Mouse (Mus musculus): ENCODE results near the gene Zmynd19. TPM values are rescaled to one million over a fixed set of nuclear protein-coding genes. Genes with fewer than 3 reads are reported as not detected.

Gene Zmynd19
- total and polyA plus RNA-seq, 3 experiments, result 83.5 to 114 TPM; not detected in 1

- TF ChIP-seq RCOR1 (IDR thresholded peaks at IDR 0.05; ENCODE audit: low read depth, low read length), result no peak
- no peak for TF ChIP-seq SIN3A (IDR thresholded peaks at IDR 0.05; ENCODE audit: low read length)
Measured at GRCm38 (mm10) chr2:24925284-24925683, 24.3 kb upstream of the Zmynd19 start (continued).

DNA sequence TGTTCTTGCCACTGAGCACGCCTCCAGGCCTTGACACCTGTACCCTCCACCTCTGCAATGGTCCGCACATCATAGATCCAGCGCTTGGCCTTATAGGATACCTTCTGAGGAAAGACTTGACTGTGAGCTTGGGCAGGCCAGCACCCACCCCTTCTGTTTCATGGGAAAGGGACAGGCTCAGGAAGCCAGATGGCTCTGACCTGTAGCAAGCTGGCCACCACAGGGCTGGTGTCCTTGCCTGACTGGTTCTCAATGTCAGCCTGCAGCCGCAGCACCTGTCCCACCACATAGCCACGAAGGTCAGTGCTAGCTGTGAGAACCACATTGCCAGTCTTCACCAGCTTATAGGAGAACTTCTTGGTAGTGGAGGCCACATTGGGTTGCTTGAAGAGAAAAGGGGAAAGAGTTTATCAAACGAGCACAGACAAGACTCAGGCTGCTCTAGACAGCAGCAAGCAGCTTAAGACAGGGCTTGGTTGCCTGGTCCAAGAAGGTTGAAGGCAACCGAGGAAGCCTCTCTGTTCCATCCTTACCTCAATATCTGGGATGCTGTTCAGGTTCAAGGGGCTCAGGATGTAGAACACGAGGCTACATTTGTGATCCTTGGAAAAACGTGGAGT, 23.1 kb upstream of the Zmynd19 start:
- DNase-seq (ENCODE audit: low read depth, low spot score), result peak; percentile 68
- no peaks in the 10 kb centered on the region for H3K27me3 ChIP-seq (ENCODE audit: control insufficient read depth in 1 of 2, insufficient read depth in 2 of 2, low read length in 2 of 2)
- H3K79me2 ChIP-seq (ENCODE audit: control insufficient read depth, insufficient read depth, low read length, poor library complexity), result no peaks in the 10 kb centered on the region
- H3K4me1 ChIP-seq (ENCODE audit: control insufficient read depth in 1 of 2, insufficient read depth in 2 of 2, low read length in 2 of 2), result peaks cover 6 to 16% of the 10 kb centered on the region in 2 experiments
- no peak overlapping the region for H3K4me3 ChIP-seq (ENCODE audit: control insufficient read depth in 1 of 2, insufficient read depth in 1 of 2, low read depth in 2 of 2, low read length in 2 of 2)
- no peak overlapping the region for H3K9ac ChIP-seq (ENCODE audit: control insufficient read depth, low read depth, low read length, poor library complexity, severe bottlenecking)
- peak overlapping the region; percentile 32; the same call in 1 of the 2 replicates for H3K27ac ChIP-seq (ENCODE audit: control insufficient read depth, low read depth, low read length)
- no peaks in the 10 kb centered on the region for H3K9me3 ChIP-seq (replicated peaks; ENCODE audit: insufficient read depth, low read length)
- no peak for TF ChIP-seq ZC3H11A (IDR thresholded peaks at IDR 0.05; ENCODE audit: low read depth, low read length)
- peak; percentile 72 for TF ChIP-seq TAL1 (IDR thresholded peaks at IDR 0.05; ENCODE audit: low read length)
- peaks cover 0 to 16% of the 10 kb centered on the region in 2 experiments; a peak in 2 of 4 replicates for H3K36me3 ChIP-seq (ENCODE audit: control insufficient read depth in 1 of 2, insufficient read depth in 2 of 2, low read length in 2 of 2)

DNA sequence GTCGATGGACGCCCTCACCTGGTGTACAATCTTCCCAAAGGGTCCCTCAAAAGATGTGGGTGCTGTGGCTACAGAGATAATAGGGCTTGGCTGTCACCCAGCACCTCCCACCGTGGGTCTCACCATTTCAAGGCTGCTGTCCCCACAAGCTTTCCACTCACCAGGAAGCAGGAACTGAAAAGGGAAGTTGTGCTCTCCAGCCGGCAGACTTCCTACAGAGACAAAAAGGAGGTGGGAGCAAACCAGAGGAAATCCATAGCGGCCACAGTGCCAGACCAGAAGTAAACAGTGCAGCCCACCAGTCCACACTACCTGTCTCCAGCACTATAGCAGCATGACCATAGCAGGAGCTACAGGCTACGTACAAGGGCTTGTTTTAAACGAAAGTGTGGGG, 22.6 kb upstream of the Zmynd19 start:
- peaks cover 0 to 16% of the 10 kb centered on the region in 2 experiments; a peak in 2 of 4 replicates for H3K36me3 ChIP-seq (ENCODE audit: control insufficient read depth in 1 of 2, insufficient read depth in 2 of 2, low read length in 2 of 2)
- peak; percentile 74 for DNase-seq (ENCODE audit: low read depth, low spot score)
- no peak overlapping the region for H3K9ac ChIP-seq (ENCODE audit: control insufficient read depth, low read depth, low read length, poor library complexity, severe bottlenecking)
- no peaks in the 10 kb centered on the region for H3K79me2 ChIP-seq (ENCODE audit: control insufficient read depth, insufficient read depth, low read length, poor library complexity)
- H3K27me3 ChIP-seq (ENCODE audit: control insufficient read depth in 1 of 2, insufficient read depth in 2 of 2, low read length in 2 of 2), result no peaks in the 10 kb centered on the region
- peaks cover 6 to 16% of the 10 kb centered on the region in 2 experiments for H3K4me1 ChIP-seq (ENCODE audit: control insufficient read depth in 1 of 2, insufficient read depth in 2 of 2, low read length in 2 of 2)
- no peak overlapping the region for H3K4me3 ChIP-seq (ENCODE audit: control insufficient read depth in 1 of 2, insufficient read depth in 1 of 2, low read depth in 2 of 2, low read length in 2 of 2)
- peak overlapping the region; percentile 32; the same call in 1 of the 2 replicates for H3K27ac ChIP-seq (ENCODE audit: control insufficient read depth, low read depth, low read length)
- no peaks in the 10 kb centered on the region for H3K9me3 ChIP-seq (replicated peaks; ENCODE audit: insufficient read depth, low read length)
- no peak for TF ChIP-seq MXI1 (IDR thresholded peaks at IDR 0.05; ENCODE audit: low read depth, low read length)
- no peak; a peak in 1 of 4 replicates for TF ChIP-seq EP300 (IDR thresholded peaks at IDR 0.05; ENCODE audit: low read depth in 1 of 2, low read length in 2 of 2)
- TF ChIP-seq MEF2A (IDR thresholded peaks at IDR 0.05; ENCODE audit: extremely low read depth, insufficient replicate concordance, low read depth, low read length, poor library complexity, severe bottlenecking), result no peak
- no peak for TF ChIP-seq USF1 (IDR thresholded peaks at IDR 0.05; ENCODE audit: low read depth, low read length)
- TF ChIP-seq POLR2AphosphoS2 (IDR thresholded peaks at IDR 0.05; ENCODE audit: low read length), result no peak
- TF ChIP-seq USF2 (IDR thresholded peaks at IDR 0.05; ENCODE audit: borderline replicate concordance in 1 of 2, insufficient read depth in 1 of 2, low read depth in 1 of 2, low read length in 2 of 2), result no peak
- no peak for TF ChIP-seq NELFE (IDR thresholded peaks at IDR 0.05; ENCODE audit: low read depth, low read length)
- no peak for TF ChIP-seq MYB (IDR thresholded peaks at IDR 0.05; ENCODE audit: low read depth, low read length)
- no peak for TF ChIP-seq SMC3 (IDR thresholded peaks at IDR 0.05; ENCODE audit: low read depth, low read length)
- no peak for TF ChIP-seq GABPA (IDR thresholded peaks at IDR 0.05; ENCODE audit: low read depth, low read length)
- TF ChIP-seq CHD1 (IDR thresholded peaks at IDR 0.05; ENCODE audit: low read depth, low read length), result no peak
- no peak for TF ChIP-seq ETS1 (IDR thresholded peaks at IDR 0.05; ENCODE audit: low read depth, low read length)
- no peak for TF ChIP-seq MAX (IDR thresholded peaks at IDR 0.05; ENCODE audit: low read length)
- no peak for TF ChIP-seq JUND (IDR thresholded peaks at IDR 0.05; ENCODE audit: low read depth, low read length)
- no peak for TF ChIP-seq SIN3A (IDR thresholded peaks at IDR 0.05; ENCODE audit: low read length)
- no peak for TF ChIP-seq KAT2A (conservative IDR thresholded peaks at IDR 0.05; ENCODE audit: low read depth, low read length)
- TF ChIP-seq E2F4 (IDR thresholded peaks at IDR 0.05; ENCODE audit: borderline replicate concordance, low read depth, low read length), result no peak
- TF ChIP-seq TAL1 (IDR thresholded peaks at IDR 0.05; ENCODE audit: low read length), result peak; percentile 49
- no peak for TF ChIP-seq HCFC1 (IDR thresholded peaks at IDR 0.05; ENCODE audit: low read depth, low read length)
- TF ChIP-seq ZKSCAN1 (IDR thresholded peaks at IDR 0.05; ENCODE audit: low read depth, low read length), result no peak
- 0 out of 2 replicates have a peak, but pooled peaks have one; percentile 28 for TF ChIP-seq GATA1 (IDR thresholded peaks at IDR 0.05; ENCODE audit: low read depth, low read length)
- TF ChIP-seq ELF1 (IDR thresholded peaks at IDR 0.05; ENCODE audit: low read depth, low read length), result peak; percentile 32; the same call in 1 of the 2 replicates
- no peak for TF ChIP-seq RAD21 (IDR thresholded peaks at IDR 0.05; ENCODE audit: low read depth, low read length)
- no peak for TF ChIP-seq BHLHE40 (IDR thresholded peaks at IDR 0.05; ENCODE audit: borderline replicate concordance, low read depth, low read length)
- no peak for TF ChIP-seq POLR2A (IDR thresholded peaks at IDR 0.05; ENCODE audit: control insufficient read depth in 1 of 2, insufficient read depth in 1 of 2, low read depth in 1 of 2, low read length in 2 of 2, poor library complexity in 1 of 2)
- TF ChIP-seq POLR2AphosphoS5 (IDR thresholded peaks at IDR 0.05; ENCODE audit: borderline replicate concordance, low read depth, low read length), result no peak
- no peak for TF ChIP-seq UBTF (IDR thresholded peaks at IDR 0.05; ENCODE audit: borderline replicate concordance, insufficient read depth, low read depth, low read length)
